ENCODE assay signal across 10 mouse cellular contexts in genomic region chr3:123128781-123129180, GRCm38 (mm10).
DNase-seq lines count a peak whose midpoint lies in the region; ATAC-seq and TF ChIP-seq lines count a peak whose summit lies in the region.
"Had no signal": no experiment of that assay in that cellular context is flagged by ENCODE, and none has a peak within 500 bp of the region (broad histone marks: within the 10 kb centered on the region; RNA-seq: fewer than 3 reads in every experiment).

No protein-coding gene starts in this region.

- H3K4me2 ChIP-seq in forebrain, postnatal 0 days (ENCODE audit: low read depth), result no peak overlapping the region
- no peak overlapping the region for H3K4me2 ChIP-seq in forebrain, embryonic 16.5 days (ENCODE audit: low read length)
- H3K4me2 ChIP-seq: hindbrain, embryonic 15.5 days had no signal

- WGBS in forebrain, postnatal 0 days, result 61% methylated on average over 8 of the region's 8 CpGs
- 78% methylated on average over 8 of the region's 8 CpGs for WGBS in forebrain, embryonic 16.5 days
- 56% methylated on average over 8 of the region's 8 CpGs for WGBS in lung, adult 2 months

- no peak for TF ChIP-seq CTCF in forebrain, postnatal 0 days (IDR thresholded peaks at IDR 0.05; ENCODE audit: low read depth)
- TF ChIP-seq CTCF in lung, adult 2 months (IDR thresholded peaks at IDR 0.05; ENCODE audit: insufficient read depth, low read length), result no peak

- peak; percentile 25 for DNase-seq in forebrain, postnatal 0 days
- peak; percentile 35 to 61 for DNase-seq in lung, adult 18-20 months
- no peak for DNase-seq in lung, adult 2 months
- peak; percentile 53 for DNase-seq in heart, adult 8-10 months (ENCODE audit: low spot score)
- peak; percentile 90 for DNase-seq in skeletal muscle tissue, adult 2 months (ENCODE audit: low read depth, low spot score)
- no peak for DNase-seq in thymus, postnatal 14 days

- peak; percentile 59 for ATAC-seq in forebrain, postnatal 0 days
- ATAC-seq in forebrain, embryonic 16.5 days, result no peak
- ATAC-seq in megakaryocyte progenitor cell, adult 5-6 weeks (replicated peaks; ENCODE audit: poor library complexity), result no peak

- H3K27me3 ChIP-seq in forebrain, postnatal 0 days (ENCODE audit: insufficient read depth, low read length), result no peaks in the 10 kb centered on the region
- no peaks in the 10 kb centered on the region for H3K27me3 ChIP-seq in forebrain, embryonic 16.5 days (replicated peaks; ENCODE audit: control insufficient read depth, insufficient read depth, low read length)
- H3K27me3 ChIP-seq: hindbrain, embryonic 15.5 days had no signal

- H3K27ac ChIP-seq in forebrain, postnatal 0 days (ENCODE audit: low read depth, low read length), result no peak overlapping the region
- H3K27ac ChIP-seq in forebrain, embryonic 16.5 days (ENCODE audit: low read length), result no peak overlapping the region
- H3K27ac ChIP-seq: forebrain, embryonic 10.5 days; hindbrain, embryonic 15.5 days had no signal

- H3K9me3 ChIP-seq in forebrain, postnatal 0 days (ENCODE audit: low read length), result no peaks in the 10 kb centered on the region
- H3K9me3 ChIP-seq in forebrain, embryonic 16.5 days (ENCODE audit: control insufficient read depth, low read length), result no peaks in the 10 kb centered on the region
- H3K9me3 ChIP-seq: forebrain, embryonic 10.5 days; hindbrain, embryonic 15.5 days had no signal

- H3K36me3 ChIP-seq in forebrain, postnatal 0 days (ENCODE audit: insufficient read depth), result no peaks in the 10 kb centered on the region
- H3K36me3 ChIP-seq in forebrain, embryonic 16.5 days (ENCODE audit: control insufficient read depth, insufficient read depth), result no peaks in the 10 kb centered on the region
- H3K36me3 ChIP-seq: forebrain, embryonic 10.5 days; hindbrain, embryonic 15.5 days had no signal

- H3K9ac ChIP-seq in forebrain, postnatal 0 days, result no peak overlapping the region
- no peak overlapping the region for H3K9ac ChIP-seq in forebrain, embryonic 16.5 days (replicated peaks; ENCODE audit: low read depth, low read length)
- H3K9ac ChIP-seq: hindbrain, embryonic 15.5 days had no signal

- no peak overlapping the region for H3K4me3 ChIP-seq in forebrain, postnatal 0 days (ENCODE audit: low read depth, low read length)
- no peak overlapping the region for H3K4me3 ChIP-seq in forebrain, embryonic 16.5 days (replicated peaks; ENCODE audit: low read length)
- H3K4me3 ChIP-seq in lung, adult 2 months (replicated peaks; ENCODE audit: extremely low read depth, low read depth, low read length), result no peak overlapping the region
- H3K4me3 ChIP-seq: forebrain, embryonic 10.5 days; hindbrain, embryonic 15.5 days had no signal

- no peak for TF ChIP-seq POLR2A in lung, adult 2 months (IDR thresholded peaks at IDR 0.05; ENCODE audit: borderline replicate concordance, extremely low read depth, low read depth, low read length)

- H3K4me1 ChIP-seq in forebrain, postnatal 0 days (ENCODE audit: insufficient read depth), result no peaks in the 10 kb centered on the region
- peaks cover 6% of the 10 kb centered on the region for H3K4me1 ChIP-seq in forebrain, embryonic 16.5 days (replicated peaks; ENCODE audit: control insufficient read depth, insufficient read depth, low read length)
- no peaks in the 10 kb centered on the region for H3K4me1 ChIP-seq in lung, adult 2 months (ENCODE audit: control insufficient read depth, insufficient read depth, low read length)
- H3K4me1 ChIP-seq: forebrain, embryonic 10.5 days; hindbrain, embryonic 15.5 days had no signal

Comparison
In these comparisons a context has a peak if more than half of its experiments do, and no peak if none do; other contexts are left out.
1. DNase-seq: peak in forebrain, postnatal 0 days (single experiment), lung, adult 18-20 months (2 of 2), heart, adult 8-10 months (single experiment) and skeletal muscle tissue, adult 2 months (single experiment); none in lung, adult 2 months (single experiment) and thymus, postnatal 14 days (single experiment).